Mouse (Mus musculus) left cerebral cortex, postnatal 25 days (tissue): ENCODE results near the gene Izumo2. TPM values are rescaled to one million over a fixed set of nuclear protein-coding genes. Genes with fewer than 3 reads are reported as not detected.
A peak's percentile ranks its signal among the peaks of the same experiment; 100 is the strongest.

Experiments
- DNase-seq, 2 experiments: peaks; one replicate each; pipeline ENCODE4 v3.0.0; 2022; ENCODE audit warnings: low spot score in 2 of 2, mixed read lengths in 1 of 2
- intact Hi-C: fragments of 180-260 bp; cut with DNase I; formaldehyde crosslinking; loops from one replicate; pipeline ENCODE4 v1.15.1; 2025
- total RNA-seq, 2 experiments: library from RNA; stranded (reverse); gene quantifications; 2 replicates each; pipeline ENCODE4 v1.2.3; 2021

The Izumo2 gene
- not detected for total RNA-seq

- intact Hi-C loops, result no loop called here
- DNase-seq, result no peak
Observed at GRCm38 (mm10) chr7:44708574-44708973, at the start of gene Izumo2. Gene Izumo2 (plus strand): TSS chr7:44708742.

GRCm38 (mm10) chr7:44661219-44661618 lies 47.3 kb upstream of the Izumo2 start:
- intact Hi-C loops, result no loop called here

GRCm38 (mm10) chr7:44662168-44662567 lies 46.4 kb upstream of the Izumo2 start:
- no peak for DNase-seq
- intact Hi-C loops, result no loop called here

More at GRCm38 (mm10) chr7:44661219-44661618, 47.3 kb upstream of the Izumo2 start:
- DNase-seq, result peak; percentile 71 to 90

- intact Hi-C loops, result no loop called here
- DNase-seq, result no peak
Observed at GRCm38 (mm10) chr7:44662569-44662968, 46.0 kb upstream of the Izumo2 start.

GRCm38 (mm10) chr7:44663546-44663945 lies 45.0 kb upstream of the Izumo2 start:
- intact Hi-C loops, result no loop called here
- DNase-seq, result no peak

GRCm38 (mm10) chr7:44664731-44665130 lies 43.8 kb upstream of the Izumo2 start:
- intact Hi-C loops, result no loop called here
- DNase-seq, result no peak

- intact Hi-C loops, result no loop called here
- DNase-seq, result no peak
Observed at GRCm38 (mm10) chr7:44666462-44666861, 42.1 kb upstream of the Izumo2 start.

- intact Hi-C loops, result no loop called here
- no peak for DNase-seq
Observed at GRCm38 (mm10) chr7:44667996-44668738, 40.4 kb upstream of the Izumo2 start.

- intact Hi-C loops, result no loop called here
- no peak for DNase-seq
Observed at GRCm38 (mm10) chr7:44669103-44669502, 39.4 kb upstream of the Izumo2 start.

GRCm38 (mm10) chr7:44670803-44671202 lies 37.7 kb upstream of the Izumo2 start, which contains the start of gene Myh14:
Gene Myh14 (minus strand): TSS chr7:44670843.
- DNase-seq, result peak; percentile 90 to 97
- intact Hi-C loops, result no loop called here

GRCm38 (mm10) chr7:44672193-44672592 lies 36.3 kb upstream of the Izumo2 start:
- intact Hi-C loops, result no loop called here
- no peak for DNase-seq

- intact Hi-C loops, result no loop called here
- DNase-seq, result no peak
Observed at GRCm38 (mm10) chr7:44674511-44674910, 34.0 kb upstream of the Izumo2 start.

GRCm38 (mm10) chr7:44675171-44675570 lies 33.4 kb upstream of the Izumo2 start:
- intact Hi-C loops, result no loop called here

GRCm38 (mm10) chr7:44676126-44676525 lies 32.4 kb upstream of the Izumo2 start:
- intact Hi-C loops, result no loop called here
- no peak for DNase-seq

More at GRCm38 (mm10) chr7:44675171-44675570, 33.4 kb upstream of the Izumo2 start:
- no peak for DNase-seq

GRCm38 (mm10) chr7:44676611-44677010 lies 31.9 kb upstream of the Izumo2 start:
- peak; percentile 5 to 72 for DNase-seq
- intact Hi-C loops, result no loop called here

- intact Hi-C loops, result no loop called here
- DNase-seq, result no peak
Observed at GRCm38 (mm10) chr7:44683656-44684055, 24.9 kb upstream of the Izumo2 start.

GRCm38 (mm10) chr7:44685531-44686402 lies 22.8 kb upstream of the Izumo2 start:
- intact Hi-C loops, result no loop called here
- no peak for DNase-seq

- no peak for DNase-seq
- intact Hi-C loops, result no loop called here
Observed at GRCm38 (mm10) chr7:44688890-44689289, 19.7 kb upstream of the Izumo2 start.

GRCm38 (mm10) chr7:44689331-44689730 lies 19.2 kb upstream of the Izumo2 start:
- intact Hi-C loops, result no loop called here
- DNase-seq, result no peak

- intact Hi-C loops, result no loop called here
- DNase-seq, result no peak
Observed at GRCm38 (mm10) chr7:44693427-44694175, 14.9 kb upstream of the Izumo2 start.
